Mouse (Mus musculus): ENCODE measurements around the gene Ankrd33.

GRCm38 (mm10) chr15:101092121-101092828 lies 23.3 kb upstream of the Ankrd33 start:
- TF ChIP-seq CTCF (IDR thresholded peaks at IDR 0.05; ENCODE audit: low read depth, low read length): no peak
- no peak for TF ChIP-seq GATA1 (IDR thresholded peaks at IDR 0.05; ENCODE audit: borderline replicate concordance, low read length)
- TF ChIP-seq TAL1 (conservative IDR thresholded peaks at IDR 0.05; ENCODE audit: low read depth, low read length): no peak
- TF ChIP-seq POLR2AphosphoS5 (IDR thresholded peaks at IDR 0.05; ENCODE audit: insufficient replicate concordance, low read depth, low read length): no peak

All from G1E (cell line).